Mouse (Mus musculus) erythroblast, embryonic 14.5 days (primary cell): ENCODE results near the gene Lpin2. TPM values are rescaled to one million over a fixed set of nuclear protein-coding genes. Genes with fewer than 3 reads are reported as not detected.

Experiments
- H3K27me3 ChIP-seq: 2 replicates; pipeline ENCODE4 v1.6.1; 2012; ENCODE audit warnings: inconsistent platforms; ENCODE audit not compliant: control insufficient read depth
- H3K36me3 ChIP-seq: 2 replicates; pipeline ENCODE4 v1.6.1; 2012; ENCODE audit warnings: mild to moderate bottlenecking, inconsistent platforms; ENCODE audit not compliant: control insufficient read depth
- H3K4me1 ChIP-seq: 2 replicates; pipeline ENCODE4 v1.6.1; 2012; ENCODE audit warnings: inconsistent platforms; ENCODE audit not compliant: control insufficient read depth
- H3K4me3 ChIP-seq: replicated peaks from 2 replicates; pipeline ENCODE3; 2012; ENCODE audit warnings: moderate library complexity, mild to moderate bottlenecking, inconsistent platforms
- H3K9me3 ChIP-seq: 2 replicates; pipeline ENCODE4 v1.6.1; 2012; ENCODE audit warnings: low read length, inconsistent platforms, mixed read lengths; ENCODE audit not compliant: control insufficient read depth
- GATA1 ChIP-seq: IDR thresholded peaks from 2 replicates; pipeline ENCODE4 v1.6.1; 2012; ENCODE audit warnings: low read length, inconsistent platforms, mixed read lengths
- TAL1 ChIP-seq: IDR thresholded peaks from 3 replicates; pipeline ENCODE4 v1.6.1; 2012; ENCODE audit warnings: low read length, inconsistent platforms, mixed read lengths
- polyA plus RNA-seq: library from polyadenylated mRNA; stranded (reverse); fragments of >175 nt; gene quantifications from 2 replicates; pipeline ENCODE4 v1.2.3, GENCODE M21; 2012

Gene Lpin2
- polyA plus RNA-seq, 1 experiment, result 10.0 TPM

DNA sequence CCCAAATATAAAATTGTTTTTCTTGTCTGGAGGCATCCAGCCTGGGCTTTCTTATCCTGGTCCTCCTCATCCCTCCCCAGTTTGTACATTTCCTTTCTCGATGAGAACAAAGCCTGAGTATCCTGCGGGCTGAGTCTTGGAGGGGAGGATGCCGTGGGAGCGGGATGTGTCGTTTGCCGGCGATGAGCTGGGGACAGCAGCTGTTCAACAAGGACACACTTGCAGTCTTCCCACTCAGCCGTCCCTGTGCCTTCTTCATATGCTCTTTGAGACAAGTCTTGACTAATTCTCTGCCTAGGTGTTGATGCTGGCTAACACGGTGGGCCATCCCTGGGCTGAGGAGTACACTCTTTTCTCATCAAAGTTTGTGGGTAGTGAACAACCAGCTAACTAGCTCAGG lies 13.5 kb upstream of the Lpin2 start:
- Histone ChIP-seq H3K27me3 (no peaks in the 10 kb centered on the region), H3K9me3 (peaks cover 6% of the 10 kb centered on the region; the same call in 1 of the 2 replicates), H3K36me3 (peaks cover 3% of the 10 kb centered on the region; the same call in 1 of the 2 replicates), H3K4me3 (no peak overlapping the region), H3K4me1 (peaks cover 71% of the 10 kb centered on the region)
- TF ChIP-seq TAL1 (no peak), GATA1 (no peak)

DNA sequence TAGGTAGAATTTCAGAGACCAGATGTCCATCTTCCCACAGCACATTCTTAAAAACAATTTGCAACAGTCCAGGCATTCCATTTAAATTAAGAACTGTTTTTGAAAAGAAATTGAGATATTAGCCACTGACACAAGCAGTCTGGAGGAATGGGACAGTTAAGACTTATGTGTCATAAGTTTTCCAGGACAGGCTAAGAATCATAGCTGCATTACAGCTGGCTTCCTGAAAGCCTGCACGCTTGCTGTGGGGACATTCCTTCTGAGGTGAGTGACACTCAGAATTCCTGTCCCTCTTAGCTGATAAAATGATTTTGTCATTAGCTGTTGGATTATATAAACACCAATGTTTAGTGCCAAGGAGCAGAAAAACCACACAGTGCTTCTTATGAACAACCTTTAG lies 12.7 kb upstream of the Lpin2 start:
- Histone ChIP-seq H3K36me3 (peaks cover 3% of the 10 kb centered on the region; the same call in 1 of the 2 replicates), H3K27me3 (no peaks in the 10 kb centered on the region), H3K4me1 (peaks cover 68% of the 10 kb centered on the region), H3K9me3 (peaks cover 6% of the 10 kb centered on the region; the same call in 1 of the 2 replicates), H3K4me3 (no peak overlapping the region)
- TF ChIP-seq GATA1 (no peak), TAL1 (no peak)

DNA sequence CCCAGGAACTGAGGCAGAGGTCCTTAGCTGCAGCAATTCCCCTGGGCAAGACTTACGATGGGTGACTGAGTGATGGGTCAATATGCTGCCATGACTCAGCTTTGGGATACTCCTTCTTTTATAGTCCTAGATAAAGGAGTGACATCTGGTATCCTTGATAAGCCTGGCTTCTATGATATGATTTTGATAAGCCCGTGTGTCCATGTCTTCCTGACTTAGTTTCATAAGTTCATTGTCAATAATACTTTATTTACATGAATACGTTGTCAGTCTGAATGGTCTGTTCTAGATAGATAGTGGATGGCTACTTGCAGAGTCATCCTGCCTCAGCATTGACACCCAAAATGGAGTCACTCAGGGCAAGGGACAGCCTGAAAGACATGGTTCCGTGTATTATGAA lies 11.2 kb upstream of the Lpin2 start:
- peaks cover 3% of the 10 kb centered on the region; the same call in 1 of the 2 replicates for H3K36me3 ChIP-seq
- peak overlapping the region; percentile 4 for H3K4me3 ChIP-seq
- peaks cover 65% of the 10 kb centered on the region for H3K4me1 ChIP-seq
- H3K27me3 ChIP-seq, result no peaks in the 10 kb centered on the region
- TF ChIP-seq GATA1 (peak; percentile 87), TAL1 (peak; percentile 81)
- peaks cover 6% of the 10 kb centered on the region; the same call in 1 of the 2 replicates for H3K9me3 ChIP-seq

DNA sequence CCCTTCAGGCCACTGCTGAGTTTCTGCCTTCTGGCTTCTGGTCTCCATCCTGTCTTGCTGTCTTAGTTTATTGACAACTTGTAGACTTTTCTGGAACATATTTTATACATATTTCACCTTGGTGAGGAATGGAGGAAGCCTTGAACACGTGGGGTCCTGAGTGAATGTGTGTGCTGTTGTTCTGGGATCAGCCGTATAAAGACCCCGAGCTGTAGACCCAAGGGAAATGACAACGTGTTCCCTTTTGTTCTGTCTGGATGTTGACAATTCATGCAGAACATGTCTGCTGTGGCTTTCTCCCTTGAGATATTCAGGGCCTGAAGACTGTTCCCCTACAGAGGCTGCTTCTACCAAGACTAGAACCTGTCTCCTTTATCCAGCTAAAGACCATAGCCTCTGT lies 5.0 kb upstream of the Lpin2 start:
- H3K36me3 ChIP-seq, result no peaks in the 10 kb centered on the region
- TF ChIP-seq GATA1, result no peak
- TF ChIP-seq TAL1, result no peak

DNA sequence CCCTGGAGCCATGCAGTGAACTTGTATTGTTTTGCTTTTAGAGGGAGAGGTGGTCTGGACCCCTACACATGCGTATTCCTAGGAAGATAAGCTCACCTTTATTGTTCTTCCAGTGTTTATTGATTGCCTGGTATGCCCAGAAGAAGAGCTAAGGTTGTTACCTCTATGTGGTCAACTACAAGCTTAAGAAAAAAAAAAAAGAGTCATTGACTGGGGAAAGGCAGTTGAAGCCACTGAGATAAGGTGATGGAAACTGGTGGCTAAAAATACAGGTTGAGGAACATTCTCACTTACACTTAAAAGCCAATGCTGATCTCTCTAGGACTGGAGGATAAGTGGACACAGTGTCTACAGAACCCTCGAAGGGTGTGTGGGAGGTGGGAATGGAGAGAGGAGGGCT lies 4.4 kb upstream of the Lpin2 start:
- Histone ChIP-seq H3K9me3 (no peaks in the 10 kb centered on the region), H3K27me3 (peaks cover 8% of the 10 kb centered on the region), H3K36me3 (no peaks in the 10 kb centered on the region), H3K4me3 (no peak overlapping the region), H3K4me1 (peaks cover 52% of the 10 kb centered on the region)
- TF ChIP-seq GATA1 (no peak), TAL1 (no peak)

More for the DNA sequence above, 5.0 kb upstream of the Lpin2 start:
- H3K27me3 ChIP-seq, result peaks cover 8% of the 10 kb centered on the region
- H3K9me3 ChIP-seq, result no peaks in the 10 kb centered on the region
- H3K4me3 ChIP-seq, result no peak overlapping the region
- peaks cover 49% of the 10 kb centered on the region for H3K4me1 ChIP-seq

DNA sequence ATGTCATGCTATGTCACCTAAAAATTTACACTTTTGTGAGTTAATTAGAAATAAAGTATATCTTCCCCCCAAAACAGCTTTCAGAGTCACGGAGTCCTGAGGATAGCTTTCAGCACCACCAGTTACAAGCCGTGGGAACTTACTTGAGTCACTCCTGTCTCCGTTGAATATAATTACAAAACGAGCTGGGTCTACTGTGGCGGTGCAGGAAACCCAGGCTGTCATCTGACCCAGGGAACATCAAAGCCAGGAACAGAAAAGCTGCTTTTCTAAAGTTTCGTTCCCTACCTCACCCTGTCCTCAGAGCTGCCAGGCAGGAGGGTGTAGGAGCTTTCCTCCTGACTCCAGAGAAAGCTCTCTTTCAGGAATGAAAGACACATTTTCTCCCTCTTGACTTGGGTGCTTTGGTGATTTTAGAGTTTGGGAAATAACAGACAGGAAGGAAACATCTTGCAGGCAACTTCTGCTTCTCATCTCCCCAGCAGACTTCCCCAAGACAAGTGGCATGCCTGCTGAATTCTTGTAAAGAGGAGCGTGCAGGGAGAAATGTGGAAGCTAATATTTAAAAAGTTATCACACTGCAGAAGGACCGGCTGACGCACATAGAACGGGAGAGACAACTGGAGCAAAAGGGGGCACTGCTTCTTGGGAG lies 3.7 kb upstream of the Lpin2 start:
- TF ChIP-seq GATA1 (no peak), TAL1 (no peak)
- Histone ChIP-seq H3K27me3 (peaks cover 8% of the 10 kb centered on the region), H3K4me1 (peaks cover 48% of the 10 kb centered on the region), H3K9me3 (no peaks in the 10 kb centered on the region), H3K4me3 (no peak overlapping the region), H3K36me3 (no peaks in the 10 kb centered on the region)

DNA sequence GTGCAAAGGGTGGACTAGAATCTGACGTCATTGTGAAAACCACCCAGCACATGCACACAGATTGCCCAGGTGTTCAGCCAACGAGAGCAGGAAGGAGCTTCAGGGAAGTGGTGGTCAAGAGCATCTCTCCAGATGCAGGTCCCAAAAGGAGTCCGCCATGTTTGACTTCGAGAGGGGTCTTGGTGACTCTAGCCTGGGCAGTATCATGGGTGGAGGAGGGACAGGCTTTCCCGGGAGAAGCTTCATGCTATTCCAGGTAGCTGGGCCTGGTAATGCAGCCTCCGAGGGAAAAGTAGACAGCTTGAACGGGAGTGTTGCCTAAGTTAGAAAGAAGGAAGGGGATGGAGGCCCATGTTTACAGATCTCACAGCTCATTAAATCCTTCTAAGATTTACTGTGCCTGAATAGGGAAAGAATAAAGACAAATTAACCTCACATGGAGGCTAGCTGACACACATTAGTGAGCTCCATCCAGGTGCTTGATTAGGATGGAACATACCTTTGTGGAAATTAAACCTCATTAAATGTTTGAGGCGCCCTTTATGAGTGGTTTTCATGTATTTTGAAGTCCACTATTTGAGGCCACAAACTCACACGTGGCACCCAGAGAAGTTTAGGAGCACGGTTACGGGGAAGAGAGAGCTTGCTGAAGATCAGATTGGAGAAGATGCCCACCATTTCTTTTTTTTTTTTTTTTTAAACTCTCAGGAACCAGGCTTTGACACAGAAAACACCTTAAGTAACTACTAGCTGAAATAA lies 2.6 kb upstream of the Lpin2 start:
- no peak for TF ChIP-seq TAL1
- Histone ChIP-seq H3K36me3 (no peaks in the 10 kb centered on the region), H3K9me3 (no peaks in the 10 kb centered on the region), H3K4me1 (peaks cover 51% of the 10 kb centered on the region), H3K4me3 (no peak overlapping the region), H3K27me3 (peaks cover 8% of the 10 kb centered on the region)

DNA sequence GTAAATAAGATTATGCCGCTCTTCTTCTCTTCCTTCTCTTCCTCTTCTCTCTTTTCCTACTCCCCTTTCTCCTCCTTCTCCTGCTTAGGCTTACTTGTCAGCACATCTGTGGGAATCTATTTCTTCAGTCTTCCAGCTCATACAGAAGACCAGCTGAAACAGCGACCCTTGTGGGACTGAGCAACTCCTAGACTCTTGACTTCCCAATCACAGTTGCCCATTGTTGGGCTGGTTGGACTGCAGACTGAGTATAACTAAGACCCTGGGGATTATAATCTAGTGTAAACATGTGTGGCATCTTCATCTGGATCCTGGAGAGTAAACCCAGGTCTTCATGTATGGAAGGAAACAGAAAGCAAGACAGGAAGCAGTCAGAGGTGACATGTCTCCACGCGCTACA lies 1.8 kb upstream of the Lpin2 start:
- Histone ChIP-seq H3K4me1 (peaks cover 57% of the 10 kb centered on the region), H3K9me3 (no peaks in the 10 kb centered on the region), H3K4me3 (no peak overlapping the region), H3K36me3 (peaks cover 4% of the 10 kb centered on the region), H3K27me3 (peaks cover 8% of the 10 kb centered on the region)
- no peak for TF ChIP-seq TAL1
- no peak for TF ChIP-seq GATA1

DNA sequence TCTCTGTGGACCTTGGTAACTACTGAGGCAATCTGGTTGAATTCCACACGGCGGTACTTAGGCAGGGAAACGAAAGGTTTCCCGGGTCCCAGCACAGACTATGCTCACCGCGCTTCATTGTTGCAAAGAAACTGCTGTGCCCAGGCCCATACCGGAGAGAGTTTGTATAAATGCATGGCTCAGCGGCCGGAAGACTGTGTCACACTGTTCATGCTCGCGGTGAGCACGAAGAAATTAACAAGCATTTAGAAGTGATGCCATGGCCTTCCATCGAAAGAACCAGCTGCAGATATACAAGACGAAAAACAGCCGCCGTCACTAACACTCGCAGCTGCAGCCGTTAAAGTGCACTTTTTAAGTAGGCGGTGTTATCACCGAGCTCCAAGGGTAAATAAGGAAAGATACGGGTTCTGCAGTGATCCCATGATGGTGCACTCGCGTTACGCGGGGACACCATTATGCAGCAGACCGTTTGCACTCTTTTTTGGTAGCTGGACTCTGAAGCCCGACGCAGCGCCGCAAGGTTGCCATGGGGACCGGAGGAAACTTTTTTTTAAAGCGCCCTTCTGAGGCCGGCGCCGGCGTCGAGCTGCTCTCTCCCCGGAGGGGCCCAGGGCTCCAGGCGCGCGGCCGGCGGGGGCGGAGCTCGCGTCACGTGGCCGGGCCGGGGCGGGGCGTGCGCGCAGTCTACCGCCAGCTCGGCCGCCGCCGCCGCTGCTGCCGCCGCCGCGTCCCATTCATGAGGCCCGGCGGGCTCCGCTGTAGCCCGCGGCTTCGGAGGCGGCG lies 704 bp downstream of the Lpin2 start:
- Histone ChIP-seq H3K4me1 (peaks cover 74% of the 10 kb centered on the region), H3K36me3 (peaks cover 15% of the 10 kb centered on the region), H3K9me3 (no peaks in the 10 kb centered on the region), H3K4me3 (peak overlapping the region; percentile 89), H3K27me3 (peaks cover 8% of the 10 kb centered on the region)
- TF ChIP-seq GATA1 (0 out of 2 replicates have a peak, but pooled peaks have one; percentile 9), TAL1 (no peak)
